Mouse (Mus musculus) bone marrow, adult 2 months (tissue): Measurements from ENCODE around the gene Ttc8. TPM values are rescaled to one million over a fixed set of nuclear protein-coding genes. Genes with fewer than 3 reads are reported as not detected.

Experiments
- H3K27ac ChIP-seq: fragments of 200-500 bp; 2 replicates; pipeline ENCODE4 v1.5.1; 2012; ENCODE audit warnings: low read depth, mild to moderate bottlenecking, control low read depth, inconsistent platforms, low read length; ENCODE audit not compliant: control insufficient read depth, poor library complexity, insufficient read depth
- H3K4me1 ChIP-seq: fragments of 200-500 bp; 2 replicates; pipeline ENCODE4 v1.6.1; 2011; ENCODE audit warnings: low read length; ENCODE audit not compliant: control insufficient read depth, insufficient read depth
- H3K4me3 ChIP-seq: fragments of 200-500 bp; replicated peaks from 2 replicates; pipeline ENCODE3; 2011; ENCODE audit warnings: mild to moderate bottlenecking, low read depth, low read length, control low read depth; ENCODE audit not compliant: control insufficient read depth
- CTCF ChIP-seq: fragments of 200-500 bp; IDR thresholded peaks from 2 replicates; pipeline ENCODE4 v1.5.1; 2011; ENCODE audit warnings: low read length, control low read depth; ENCODE audit not compliant: control insufficient read depth, insufficient read depth
- POLR2A ChIP-seq: fragments of 200-500 bp; IDR thresholded peaks from 2 replicates; pipeline ENCODE4 v1.6.1; 2011; ENCODE audit warnings: low read depth, mild to moderate bottlenecking, control low read depth, low read length, borderline replicate concordance; ENCODE audit not compliant: control insufficient read depth
- WGBS: fragments of 180-500 bp; shearing (Covaris S2); methylation state at CpG from one replicate; pipeline ENCODE4 v1.1.7; 2018; 5-methylcytosine and 5-hydroxymethylcytosine counted together
- polyA plus RNA-seq: library from polyadenylated mRNA; stranded (reverse); fragments of >200 nt; gene quantifications from 2 replicates; pipeline ENCODE4 v1.2.4, GENCODE M21; 2011; ENCODE audit warnings: low replicate concordance; ENCODE audit not compliant: missing spikeins, insufficient read depth, insufficient read length

Ttc8 gene
- polyA plus RNA-seq, 1 experiment = 2.1 TPM

DNA sequence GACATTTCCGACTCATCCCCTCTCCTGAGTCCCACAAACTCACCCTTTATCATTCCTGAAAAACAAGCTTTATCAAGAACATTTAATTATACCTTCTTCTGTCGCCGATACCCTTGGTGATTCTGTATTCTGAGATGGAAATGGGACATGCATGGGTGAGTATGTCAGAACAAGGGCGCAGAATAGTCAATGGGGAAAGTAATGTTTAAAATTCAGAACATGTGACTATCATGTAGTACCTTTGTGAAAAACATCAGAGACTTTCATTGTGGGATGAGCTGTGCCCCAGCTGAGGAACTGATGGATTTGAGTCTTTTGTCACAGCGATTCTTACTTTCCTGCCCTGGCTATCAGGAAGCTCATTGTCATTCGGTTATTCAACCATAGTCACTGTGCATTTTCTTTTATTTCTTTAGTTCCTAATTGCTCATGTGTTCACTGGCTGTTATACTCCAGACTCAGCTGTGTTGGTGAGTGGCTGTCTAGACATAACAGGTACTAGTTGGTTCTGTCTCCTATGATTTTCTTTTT, 104.1 kb downstream of the Ttc8 start:
- Histone ChIP-seq H3K4me3 (no peak overlapping the region), H3K4me1 (no peaks in the 10 kb centered on the region), H3K27ac (no peak overlapping the region)
- TF ChIP-seq CTCF = no peak
- no peak for TF ChIP-seq POLR2A
- WGBS = 78% methylated on average over 6 of the region's 6 CpGs

DNA sequence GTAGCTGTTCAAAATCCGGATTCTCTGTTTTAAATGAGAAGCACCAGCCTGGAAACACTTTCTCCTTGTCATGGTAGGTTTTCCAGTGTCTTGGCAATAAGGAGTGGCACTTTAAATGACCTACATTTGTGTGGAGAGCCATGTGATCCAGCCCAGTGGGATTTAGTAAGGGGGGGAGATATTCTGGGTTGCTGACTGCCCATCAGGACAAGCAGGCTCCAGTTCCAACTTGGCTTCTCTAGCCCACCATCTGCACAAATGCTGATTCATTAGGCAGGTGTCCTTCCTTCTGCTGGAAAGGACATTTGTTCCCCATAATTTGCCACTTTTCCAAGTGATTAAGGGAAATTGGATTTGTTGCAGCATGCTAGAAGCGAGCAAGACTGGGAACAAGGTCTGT, 105.9 kb downstream of the Ttc8 start:
- Histone ChIP-seq H3K27ac (no peak overlapping the region), H3K4me3 (no peak overlapping the region), H3K4me1 (no peaks in the 10 kb centered on the region)
- WGBS = 70% methylated on average over 2 of the region's 2 CpGs
- TF ChIP-seq CTCF (no peak), POLR2A (no peak)

DNA sequence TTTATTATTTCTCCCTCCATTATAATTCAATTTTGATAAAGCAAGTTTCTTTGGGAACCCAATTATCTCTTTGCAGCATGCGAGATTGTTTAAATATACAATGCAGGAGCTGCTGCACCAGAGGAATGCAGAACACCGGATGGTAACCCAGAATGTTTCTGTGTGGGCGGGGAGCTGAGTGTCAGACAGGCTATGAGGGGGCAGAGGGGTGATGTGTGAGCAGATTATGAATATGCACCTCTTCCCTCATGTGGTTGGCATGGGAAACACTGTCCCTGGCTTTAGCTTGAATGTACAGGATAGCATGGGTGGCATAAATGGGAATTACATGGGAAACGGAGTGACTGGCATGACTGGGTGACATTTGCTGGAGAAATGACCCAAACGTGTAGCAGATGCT, 108.3 kb downstream of the Ttc8 start:
- Histone ChIP-seq H3K4me3 (no peak overlapping the region), H3K4me1 (no peaks in the 10 kb centered on the region), H3K27ac (no peak overlapping the region)
- TF ChIP-seq POLR2A (no peak), CTCF (no peak)
- 62% methylated on average over 5 of the region's 5 CpGs for WGBS

DNA sequence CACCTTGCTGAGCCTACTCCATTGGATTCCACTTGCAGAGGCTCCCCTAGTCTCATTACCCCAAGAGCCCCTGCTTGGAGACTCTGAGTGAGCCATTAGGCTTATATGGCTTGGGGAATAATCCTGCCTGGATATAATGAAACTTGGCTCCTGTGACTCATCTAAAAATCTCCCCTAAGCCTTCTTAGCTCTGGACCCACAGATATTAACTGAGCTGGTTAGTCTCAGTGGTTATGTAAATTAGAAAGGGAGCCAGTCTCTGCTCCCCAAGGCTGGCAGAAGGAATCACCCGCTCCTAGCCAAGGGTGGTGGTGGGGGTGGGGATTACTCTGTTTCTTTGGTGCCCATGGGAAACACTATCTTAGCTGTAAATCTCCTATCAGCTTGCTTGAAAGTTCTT, 109.6 kb downstream of the Ttc8 start:
- Histone ChIP-seq H3K4me3 (no peak overlapping the region), H3K27ac (no peak overlapping the region), H3K4me1 (no peaks in the 10 kb centered on the region)
- TF ChIP-seq POLR2A = no peak
- TF ChIP-seq CTCF = no peak
- WGBS = 57% methylated on average over 1 of the region's 1 CpGs

Other genes with a start within 250 kb of the Ttc8 start
- 1.7 and 2.2 TPM in 2 replicates for gene Ptpn21, start 183.2 kb upstream of the Ttc8 start, polyA plus RNA-seq
- gene Zc3h14, start 173.6 kb upstream of the Ttc8 start, polyA plus RNA-seq = 34.7 and 60.3 TPM in 2 replicates
- 3.1 and 5.4 TPM in 2 replicates for gene Eml5, start 19.1 kb upstream of the Ttc8 start, polyA plus RNA-seq